Mouse (Mus musculus) telencephalon, adult 2 months (tissue): ENCODE data around the gene Fzd7.

Experiments used
- DNase-seq: peaks from one replicate; pipeline ENCODE4 v3.0.0-alpha.2; 2011; ENCODE audit warnings: low read depth, low spot score

The Fzd7 gene

GRCm38 (mm10) chr1:59472368-59473180 is 9.7 kb upstream of the Fzd7 start:
- no peak for DNase-seq

DNA sequence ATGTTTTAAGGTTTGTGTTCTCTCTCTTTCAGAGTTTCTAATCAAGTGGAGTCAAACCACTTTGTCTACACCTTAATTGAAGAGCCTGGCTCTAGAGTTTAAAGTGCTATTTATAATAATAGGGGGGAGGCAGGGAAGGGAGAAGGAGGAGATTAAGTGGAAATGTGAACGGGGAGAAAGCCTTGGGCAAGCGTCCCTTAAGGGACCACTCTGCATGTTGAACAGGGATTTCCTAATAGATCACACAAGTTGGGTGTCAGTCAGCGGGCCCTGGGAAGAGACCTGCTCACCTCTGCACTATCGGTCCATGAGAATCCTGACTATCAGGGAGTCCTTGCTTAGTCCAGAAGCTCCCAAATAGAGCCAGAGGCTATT is 9.1 kb upstream of the Fzd7 start:
- no peak for DNase-seq

DNA sequence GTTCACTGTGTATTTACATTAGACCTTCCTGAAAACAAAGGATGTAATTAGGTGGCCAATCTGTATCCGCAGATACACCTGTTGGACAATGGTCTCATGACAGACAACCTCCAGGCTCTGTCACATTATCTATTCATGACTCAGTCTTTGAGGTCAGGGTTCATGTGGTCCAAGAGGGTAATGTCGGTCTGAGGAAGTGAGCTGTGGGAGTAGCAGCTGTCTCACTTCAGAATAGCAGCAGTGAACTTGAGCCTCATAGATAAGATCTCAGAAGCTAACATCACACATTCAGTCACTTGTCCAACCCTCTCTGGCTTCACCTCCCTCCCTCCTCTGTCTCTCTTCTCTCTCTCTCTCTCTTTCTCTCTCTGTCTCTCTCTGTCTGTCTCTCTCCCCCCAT is 6.6 kb upstream of the Fzd7 start:
- DNase-seq: no peak

- DNase-seq: no peak
These were observed 3.3 kb upstream of the Fzd7 start for GRCm38 (mm10) chr1:59478911-59479310.

GRCm38 (mm10) chr1:59480821-59481455 is 1.3 kb upstream of the Fzd7 start:
- DNase-seq: no peak

GRCm38 (mm10) chr1:59481456-59482291 is 550 bp upstream of the Fzd7 start:
- DNase-seq: peak; percentile 72

DNA sequence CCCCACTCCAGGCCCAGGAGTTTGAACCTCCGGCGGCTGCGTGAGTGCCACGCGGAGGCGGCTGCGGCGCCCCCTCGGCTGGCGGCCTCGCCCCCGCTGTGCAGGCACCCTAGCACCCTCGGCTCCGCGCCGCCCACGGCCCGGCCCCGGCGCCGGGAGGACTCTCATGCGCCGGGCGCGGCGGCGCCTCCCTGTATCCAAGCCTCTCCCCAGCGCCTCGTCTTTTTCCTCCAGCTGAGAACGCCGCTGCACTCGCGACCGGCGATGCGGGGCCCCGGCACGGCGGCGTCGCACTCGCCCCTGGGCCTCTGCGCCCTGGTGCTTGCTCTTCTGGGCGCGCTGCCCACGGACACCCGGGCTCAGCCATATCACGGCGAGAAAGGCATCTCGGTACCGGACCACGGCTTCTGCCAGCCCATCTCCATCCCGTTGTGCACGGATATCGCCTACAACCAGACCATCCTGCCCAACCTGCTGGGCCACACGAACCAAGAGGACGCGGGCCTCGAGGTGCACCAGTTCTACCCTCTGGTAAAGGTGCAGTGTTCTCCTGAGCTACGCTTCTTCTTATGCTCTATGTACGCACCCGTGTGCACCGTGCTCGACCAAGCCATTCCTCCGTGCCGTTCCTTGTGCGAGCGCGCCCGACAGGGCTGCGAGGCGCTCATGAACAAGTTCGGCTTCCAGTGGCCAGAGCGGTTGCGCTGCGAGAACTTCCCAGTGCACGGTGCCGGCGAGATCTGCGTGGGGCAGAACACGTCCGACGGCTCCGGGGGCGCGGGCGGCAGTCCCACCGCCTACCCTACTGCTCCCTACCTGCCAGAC is 684 bp downstream of the Fzd7 start:
- DNase-seq: no peak

DNA sequence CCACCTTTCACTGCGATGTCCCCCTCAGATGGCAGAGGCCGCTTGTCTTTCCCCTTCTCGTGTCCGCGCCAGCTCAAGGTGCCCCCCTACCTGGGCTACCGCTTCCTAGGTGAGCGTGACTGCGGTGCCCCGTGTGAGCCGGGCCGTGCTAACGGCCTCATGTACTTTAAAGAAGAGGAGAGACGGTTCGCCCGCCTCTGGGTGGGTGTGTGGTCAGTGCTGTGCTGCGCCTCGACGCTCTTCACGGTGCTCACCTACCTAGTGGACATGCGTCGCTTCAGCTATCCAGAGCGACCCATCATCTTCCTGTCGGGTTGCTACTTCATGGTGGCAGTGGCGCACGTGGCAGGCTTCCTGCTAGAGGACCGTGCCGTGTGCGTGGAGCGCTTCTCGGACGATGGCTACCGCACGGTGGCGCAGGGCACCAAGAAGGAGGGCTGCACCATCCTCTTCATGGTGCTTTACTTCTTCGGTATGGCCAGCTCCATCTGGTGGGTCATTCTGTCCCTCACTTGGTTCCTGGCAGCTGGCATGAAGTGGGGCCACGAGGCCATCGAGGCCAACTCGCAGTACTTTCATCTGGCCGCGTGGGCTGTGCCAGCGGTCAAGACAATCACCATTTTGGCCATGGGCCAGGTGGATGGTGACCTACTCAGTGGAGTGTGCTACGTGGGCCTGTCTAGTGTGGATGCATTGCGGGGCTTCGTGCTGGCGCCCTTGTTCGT is 1.5 kb downstream of the Fzd7 start:
- DNase-seq: no peak

DNA sequence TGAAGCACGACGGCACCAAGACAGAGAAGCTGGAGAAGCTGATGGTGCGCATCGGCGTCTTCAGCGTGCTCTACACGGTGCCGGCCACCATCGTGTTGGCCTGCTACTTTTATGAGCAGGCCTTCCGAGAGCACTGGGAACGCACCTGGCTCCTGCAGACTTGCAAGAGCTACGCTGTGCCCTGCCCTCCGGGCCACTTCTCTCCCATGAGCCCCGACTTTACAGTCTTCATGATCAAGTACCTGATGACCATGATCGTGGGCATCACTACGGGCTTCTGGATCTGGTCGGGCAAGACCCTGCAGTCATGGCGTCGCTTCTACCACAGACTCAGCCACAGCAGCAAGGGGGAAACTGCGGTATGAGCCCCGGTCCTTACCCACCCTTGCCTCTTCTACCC is 2.1 kb downstream of the Fzd7 start:
- no peak for DNase-seq

DNA sequence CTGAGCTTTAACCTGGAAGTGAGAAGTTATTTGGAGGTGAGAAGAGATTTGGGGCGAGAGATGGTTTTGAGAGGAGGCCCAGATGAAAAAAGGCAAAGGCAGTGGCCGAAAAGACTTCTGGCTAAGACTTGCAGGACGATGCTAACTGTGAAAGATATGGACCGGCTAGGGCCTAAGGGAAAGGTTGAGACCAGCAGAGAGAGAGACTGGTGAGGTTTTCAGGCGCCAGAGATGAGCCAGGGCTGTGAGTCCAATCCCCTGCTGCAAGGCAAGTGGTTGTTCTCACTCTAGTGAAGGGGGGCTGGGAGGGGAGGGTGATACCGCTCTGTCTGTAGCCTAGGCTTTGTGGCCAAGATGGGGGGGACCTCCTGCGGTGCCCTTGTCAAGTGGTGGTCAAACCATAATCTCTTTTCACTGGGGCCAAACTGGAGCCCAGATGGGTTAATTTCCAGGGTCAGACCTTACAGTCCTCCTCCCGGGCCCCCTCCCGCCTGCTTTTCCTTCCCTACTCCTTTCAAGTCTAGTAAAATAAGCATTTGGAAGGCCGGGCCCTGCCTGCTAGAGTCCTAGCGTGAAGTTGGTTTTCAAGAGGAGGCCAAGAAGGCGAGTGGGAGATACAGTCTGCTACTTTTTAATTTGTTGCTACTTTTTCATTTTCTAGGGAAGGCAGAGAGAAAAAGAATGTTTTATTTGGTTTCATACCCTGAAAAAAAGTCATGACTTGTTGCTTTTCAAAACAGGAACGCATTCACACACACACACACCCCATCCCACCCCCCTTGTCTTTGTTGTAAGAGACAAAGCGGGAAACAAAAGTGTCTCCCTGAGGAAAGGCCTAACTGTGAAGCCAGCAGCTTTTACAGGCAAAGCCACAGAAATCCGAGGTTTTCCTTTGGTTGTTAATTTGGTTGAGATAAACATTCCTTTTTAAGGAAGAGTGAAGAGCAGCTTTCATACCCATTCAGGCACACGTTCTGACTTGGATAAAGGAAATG is 2.9 kb downstream of the Fzd7 start:
- no peak for DNase-seq

GRCm38 (mm10) chr1:59485803-59486202 is 3.6 kb downstream of the Fzd7 start:
- DNase-seq: no peak

DNA sequence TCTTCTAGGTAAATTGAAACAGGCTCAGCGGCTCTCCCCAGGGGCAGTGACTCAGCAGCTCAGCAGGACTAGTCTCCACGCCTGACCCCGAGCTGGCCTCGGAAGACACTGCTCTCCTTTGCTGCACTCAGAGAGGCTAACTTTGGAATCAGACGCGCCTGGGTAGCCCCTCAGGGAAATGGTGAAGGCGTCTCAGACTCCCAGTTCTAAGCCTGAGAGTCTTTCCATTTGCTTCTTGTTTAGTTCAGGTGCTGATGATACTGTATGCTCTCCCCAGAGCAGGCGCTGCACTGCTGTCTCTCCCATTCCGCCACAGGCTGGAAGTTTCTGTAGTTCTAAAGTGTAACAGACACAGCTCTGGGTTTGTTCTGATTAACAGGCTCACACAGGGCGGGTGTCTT is 5.4 kb downstream of the Fzd7 start:
- DNase-seq: no peak

GRCm38 (mm10) chr1:59488481-59488880 is 6.3 kb downstream of the Fzd7 start:
- no peak for DNase-seq

DNA sequence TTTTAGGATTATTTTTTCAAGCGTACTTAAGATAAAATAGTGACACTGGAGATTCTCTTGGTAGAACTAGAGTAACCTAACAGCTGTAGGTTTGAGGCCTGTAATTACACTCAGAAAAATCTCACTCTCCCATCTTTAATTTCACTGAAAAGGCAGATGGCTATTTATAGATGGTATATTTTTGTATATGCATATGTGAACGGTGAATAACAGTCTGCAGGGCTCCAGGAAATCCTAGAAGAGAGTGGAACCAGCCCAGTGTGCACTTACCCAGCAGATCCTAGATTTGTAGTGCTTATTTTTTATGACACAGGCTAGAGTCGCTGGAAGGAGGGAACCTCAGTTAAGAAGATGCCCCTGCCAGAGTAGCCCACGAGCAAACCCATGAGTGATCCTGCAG is 6.8 kb downstream of the Fzd7 start:
- DNase-seq: peak; percentile 55

GRCm38 (mm10) chr1:59491517-59491916 is 9.3 kb downstream of the Fzd7 start:
- no peak for DNase-seq

DNA sequence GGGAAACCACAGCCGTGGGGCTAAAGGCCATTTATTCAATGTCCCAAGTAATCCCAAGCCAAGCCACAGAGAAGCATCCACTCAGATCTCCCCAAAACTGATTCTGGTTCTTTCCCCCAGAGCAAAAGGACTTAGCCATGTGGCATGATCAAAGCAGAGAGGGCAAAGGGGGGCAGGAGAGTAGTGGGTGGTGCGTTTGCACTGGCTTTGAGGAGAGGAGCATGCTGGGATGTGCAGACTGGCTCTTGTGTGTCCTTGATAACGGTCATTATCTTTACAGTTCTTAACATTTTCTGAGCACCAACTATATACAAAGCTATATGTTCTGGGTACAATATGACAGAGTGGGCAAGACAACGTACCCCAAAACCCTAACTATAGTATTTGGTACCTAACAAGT is 10.2 kb downstream of the Fzd7 start:
- DNase-seq: no peak

DNA sequence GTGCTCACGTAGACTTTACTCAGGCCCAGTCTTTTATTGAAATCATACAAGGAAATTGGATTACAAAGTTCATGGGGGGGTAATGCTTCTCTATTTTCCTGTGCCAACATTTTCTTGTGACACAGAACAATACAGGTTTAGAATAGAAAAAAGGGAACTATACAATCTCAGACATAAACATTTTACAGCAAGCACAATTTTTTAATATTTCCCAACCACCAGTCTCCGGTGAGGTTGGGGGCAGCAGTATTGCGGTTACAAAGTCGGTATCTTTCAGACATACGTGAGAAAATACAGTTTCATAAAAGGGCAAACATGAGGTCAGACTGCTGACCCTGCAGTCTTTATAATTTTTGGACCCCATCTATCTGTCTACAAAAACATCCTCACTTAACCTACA is 13.7 kb downstream of the Fzd7 start:
- no peak for DNase-seq

DNA sequence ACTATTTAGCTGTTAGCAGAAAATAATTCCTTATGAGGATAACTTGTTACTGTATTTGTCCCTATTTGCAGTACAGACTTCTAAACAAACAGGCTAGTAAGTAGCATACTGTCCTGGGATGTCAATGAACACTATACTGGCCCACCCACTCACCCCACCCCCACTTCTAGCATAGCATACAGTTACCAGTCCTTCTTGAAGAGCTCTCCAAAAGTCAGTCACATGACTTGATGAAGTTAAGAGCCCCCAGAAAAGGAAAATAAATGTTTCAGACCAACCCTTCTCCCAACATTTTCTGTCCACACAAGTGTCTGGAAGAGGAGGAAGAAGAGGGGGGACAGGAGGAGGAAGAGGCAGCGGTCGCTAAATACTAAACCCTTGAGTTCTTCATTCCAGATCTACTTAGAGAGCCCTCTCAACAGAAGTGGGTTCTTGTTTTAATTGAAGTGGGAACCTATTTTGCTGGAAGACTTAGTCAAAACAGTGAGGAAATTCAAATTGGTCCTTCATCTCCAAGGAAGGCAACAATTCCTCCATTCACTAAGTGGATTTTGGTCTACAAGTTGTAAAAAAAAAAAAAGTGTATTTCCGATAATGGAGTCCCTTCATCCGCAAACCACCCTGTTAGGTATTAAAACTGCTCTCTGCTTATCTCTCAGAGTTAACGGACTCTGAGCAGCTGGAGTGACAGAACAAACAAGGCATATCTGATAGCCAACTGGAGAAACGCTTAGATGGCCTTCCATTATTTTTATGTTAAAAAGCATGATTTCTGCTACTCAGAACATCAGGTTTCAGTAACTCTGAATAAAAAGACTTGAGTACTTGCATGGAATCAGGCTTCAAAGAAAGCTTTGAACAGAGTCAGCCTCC is 15.8 kb downstream of the Fzd7 start:
- no peak for DNase-seq

- DNase-seq: no peak
These were observed 17.1 kb downstream of the Fzd7 start for GRCm38 (mm10) chr1:59499327-59499726.
